Mouse (Mus musculus) forebrain, postnatal 0 days (tissue): Measurements from ENCODE around the gene Anxa1. TPM values are rescaled to one million over a fixed set of nuclear protein-coding genes. Genes with fewer than 3 reads are reported as not detected.
A peak's percentile ranks its signal among the peaks of the same experiment; 100 is the strongest.

Source experiments
- ATAC-seq: fragments of 200-750 bp; cut with Nextera tagmentation; 2 replicates; pipeline ENCODE4 v1.8.0; 2017; ENCODE audit warnings: mild to moderate bottlenecking, moderate library complexity
- DNase-seq: peaks from one replicate; pipeline ENCODE4 v3.0.0-alpha.2; 2015
- H3K27ac ChIP-seq: fragments of 300-500 bp; sonication (generic); 2 replicates; pipeline ENCODE4 v1.5.1; 2014; ENCODE audit warnings: low read depth, mild to moderate bottlenecking, antibody characterized with exemption, low read length, moderate library complexity, mixed read lengths
- H3K27me3 ChIP-seq: fragments of 300-500 bp; sonication (generic); 2 replicates; pipeline ENCODE4 v1.6.1; 2014; ENCODE audit warnings: mild to moderate bottlenecking, low read length, mixed read lengths; ENCODE audit not compliant: insufficient read depth
- H3K36me3 ChIP-seq: fragments of 300-500 bp; sonication (generic); 2 replicates; pipeline ENCODE4 v1.6.1; 2014; ENCODE audit warnings: mild to moderate bottlenecking, moderate library complexity; ENCODE audit not compliant: insufficient read depth
- H3K4me1 ChIP-seq: fragments of 300-500 bp; sonication (generic); 2 replicates; pipeline ENCODE4 v1.6.1; 2014; ENCODE audit warnings: antibody characterized with exemption; ENCODE audit not compliant: insufficient read depth
- H3K4me2 ChIP-seq: fragments of 300-500 bp; sonication (generic); 2 replicates; pipeline ENCODE4 v1.6.1; 2014; ENCODE audit warnings: low read depth, mild to moderate bottlenecking, moderate library complexity
- H3K4me3 ChIP-seq: fragments of 300-500 bp; sonication (generic); 2 replicates; pipeline ENCODE4 v1.5.1; 2014; ENCODE audit warnings: low read depth, low read length, mixed read lengths
- H3K9ac ChIP-seq: fragments of 300-500 bp; sonication (generic); 2 replicates; pipeline ENCODE4 v1.6.1; 2014; ENCODE audit warnings: mild to moderate bottlenecking
- H3K9me3 ChIP-seq: fragments of 300-500 bp; sonication (generic); 2 replicates; pipeline ENCODE4 v1.6.1; 2016; ENCODE audit warnings: low read length
- CTCF ChIP-seq: sonication (generic); IDR thresholded peaks from 2 replicates; pipeline ENCODE4 v1.5.1; 2016; ENCODE audit warnings: antibody characterized with exemption, control low read depth, low read depth
- WGBS: fragments of 180-500 bp; shearing (Covaris S2); extraction: QIAGEN DNeasy Blood & Tissue Kit; methylation state at CpG from one replicate; pipeline ENCODE4 v1.1.7; 2014; 5-methylcytosine and 5-hydroxymethylcytosine counted together
- polyA plus RNA-seq: library from polyadenylated mRNA; unstranded; fragments of >200 nt; fragmentation: Nextera tagmentation; extraction: Ambion mirVana; gene quantifications from 2 replicates; pipeline ENCODE4 v1.2.1, GENCODE M21; 2015
- total RNA-seq: library from RNA; depleted of rRNA; stranded (reverse); fragments of >200 nt; gene quantifications from 2 replicates; pipeline ENCODE4 v1.2.3, GENCODE M21; 2014

The Anxa1 gene
- total and polyA plus RNA-seq, 2 experiments from 2014 or later = 7.0 to 15.3 TPM

GRCm38 (mm10) chr19:20385645-20386044 lies 5.1 kb downstream of the Anxa1 start:
- H3K9me3 ChIP-seq = no peaks in the 10 kb centered on the region
- ATAC-seq (peak; percentile 48; the same call in 1 of the 2 replicates), DNase-seq (peak; percentile 15)
- H3K27ac ChIP-seq = no peak overlapping the region
- H3K4me2 ChIP-seq = peak overlapping the region; percentile 11; the same call in 1 of the 2 replicates
- 36% methylated on average over 6 of the region's 6 CpGs for WGBS
- no peaks in the 10 kb centered on the region for H3K4me1 ChIP-seq
- H3K36me3 ChIP-seq = no peaks in the 10 kb centered on the region
- H3K4me3 ChIP-seq = no peak overlapping the region
- H3K27me3 ChIP-seq = no peaks in the 10 kb centered on the region
- H3K9ac ChIP-seq = no peak overlapping the region
- no peak for TF ChIP-seq CTCF

- no peak for ATAC-seq
- H3K9me3 ChIP-seq = no peaks in the 10 kb centered on the region
Measured at GRCm38 (mm10) chr19:20381207-20381752, 9.5 kb downstream of the Anxa1 start.

GRCm38 (mm10) chr19:20370175-20370574 lies 20.6 kb downstream of the Anxa1 start:
- TF ChIP-seq CTCF = no peak
- DNase-seq = no peak
- Histone ChIP-seq H3K36me3 (no peaks in the 10 kb centered on the region), H3K4me3 (no peak overlapping the region), H3K4me1 (no peaks in the 10 kb centered on the region), H3K9ac (no peak overlapping the region), H3K27me3 (no peaks in the 10 kb centered on the region), H3K4me2 (no peak overlapping the region), H3K9me3 (no peaks in the 10 kb centered on the region), H3K27ac (no peak overlapping the region)
- 92% methylated on average over 2 of the region's 2 CpGs for WGBS
- ATAC-seq = no peak

More at GRCm38 (mm10) chr19:20381207-20381752, 9.5 kb downstream of the Anxa1 start:
- no peak for TF ChIP-seq CTCF
- no peaks in the 10 kb centered on the region for H3K4me1 ChIP-seq
- 71% methylated on average over 2 of the region's 2 CpGs for WGBS
- no peak overlapping the region for H3K4me2 ChIP-seq
- no peak overlapping the region for H3K9ac ChIP-seq
- no peaks in the 10 kb centered on the region for H3K36me3 ChIP-seq
- DNase-seq = no peak
- no peak overlapping the region for H3K27ac ChIP-seq
- no peak overlapping the region for H3K4me3 ChIP-seq
- H3K27me3 ChIP-seq = no peaks in the 10 kb centered on the region

- no peaks in the 10 kb centered on the region for H3K27me3 ChIP-seq
- H3K9me3 ChIP-seq = no peaks in the 10 kb centered on the region
- no peak overlapping the region for H3K4me2 ChIP-seq
- no peak overlapping the region for H3K27ac ChIP-seq
- no peak for ATAC-seq
- WGBS = 85% methylated on average over 5 of the region's 5 CpGs
- TF ChIP-seq CTCF = no peak
- no peak overlapping the region for H3K4me3 ChIP-seq
- no peaks in the 10 kb centered on the region for H3K4me1 ChIP-seq
- H3K9ac ChIP-seq = no peak overlapping the region
- no peak for DNase-seq
- no peaks in the 10 kb centered on the region for H3K36me3 ChIP-seq
Measured at GRCm38 (mm10) chr19:20366571-20366970, 24.2 kb downstream of the Anxa1 start.

GRCm38 (mm10) chr19:20366010-20366409 lies 24.7 kb downstream of the Anxa1 start:
- H3K27me3 ChIP-seq = no peaks in the 10 kb centered on the region
- no peak overlapping the region for H3K4me2 ChIP-seq
- no peaks in the 10 kb centered on the region for H3K36me3 ChIP-seq
- H3K9ac ChIP-seq = no peak overlapping the region
- ATAC-seq (no peak), DNase-seq (no peak)
- no peak overlapping the region for H3K4me3 ChIP-seq
- no peaks in the 10 kb centered on the region for H3K9me3 ChIP-seq
- no peak for TF ChIP-seq CTCF
- no peak overlapping the region for H3K27ac ChIP-seq
- no peaks in the 10 kb centered on the region for H3K4me1 ChIP-seq
- 79% methylated on average over 2 of the region's 2 CpGs for WGBS

- H3K4me2 ChIP-seq = no peak overlapping the region
- WGBS = 91% methylated on average over 2 of the region's 2 CpGs
- no peak overlapping the region for H3K4me3 ChIP-seq
- ATAC-seq (no peak), DNase-seq (no peak)
- H3K27ac ChIP-seq = no peak overlapping the region
- H3K9ac ChIP-seq = no peak overlapping the region
- no peaks in the 10 kb centered on the region for H3K36me3 ChIP-seq
- no peaks in the 10 kb centered on the region for H3K27me3 ChIP-seq
- no peak for TF ChIP-seq CTCF
- H3K4me1 ChIP-seq = no peaks in the 10 kb centered on the region
- H3K9me3 ChIP-seq = no peaks in the 10 kb centered on the region
Measured at GRCm38 (mm10) chr19:20365364-20365763, 25.4 kb downstream of the Anxa1 start.

GRCm38 (mm10) chr19:20364931-20365330 lies 25.8 kb downstream of the Anxa1 start:
- no peaks in the 10 kb centered on the region for H3K4me1 ChIP-seq
- H3K4me3 ChIP-seq = no peak overlapping the region
- WGBS = 89% methylated on average over 13 of the region's 13 CpGs
- no peak for TF ChIP-seq CTCF
- no peak overlapping the region for H3K9ac ChIP-seq
- ATAC-seq (no peak), DNase-seq (no peak)
- H3K36me3 ChIP-seq = no peaks in the 10 kb centered on the region
- H3K27me3 ChIP-seq = no peaks in the 10 kb centered on the region
- no peak overlapping the region for H3K4me2 ChIP-seq
- H3K9me3 ChIP-seq = no peaks in the 10 kb centered on the region
- no peak overlapping the region for H3K27ac ChIP-seq
